Mouse (Mus musculus) c-Kit-positive CD71-positive TER-119-negative erythroid progenitor cells, embryonic 14.5 days (primary cell): ENCODE measurements around the gene Vdr.

Source experiments
- DNase-seq: peaks from one replicate; pipeline ENCODE4 v3.0.0-alpha.2; 2013; ENCODE audit warnings: low read depth

Gene Vdr

DNA sequence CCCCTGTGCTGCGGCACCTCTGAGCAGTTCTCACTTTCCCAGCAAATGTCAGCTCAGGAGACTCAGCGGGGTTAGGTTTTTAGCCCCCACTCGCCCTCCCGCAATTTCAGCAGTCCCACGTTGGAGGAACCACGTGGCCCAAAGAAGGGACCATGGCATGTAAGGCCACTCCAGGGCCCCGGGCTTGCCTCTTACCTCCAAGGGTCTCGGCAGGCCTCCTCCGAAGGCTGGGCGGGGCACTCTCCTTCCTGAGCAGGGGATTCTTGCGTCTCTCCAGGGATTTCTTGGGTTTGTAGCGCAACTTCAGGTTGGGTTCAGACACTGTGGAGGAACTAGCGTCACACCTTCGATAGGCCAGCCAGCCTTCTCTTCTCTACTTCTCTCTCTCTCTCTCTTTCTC is 101.2 kb downstream of the Vdr start:
- no peak for DNase-seq

GRCm38 (mm10) chr15:97808532-97808931 is 101.9 kb downstream of the Vdr start:
- DNase-seq, result no peak

DNA sequence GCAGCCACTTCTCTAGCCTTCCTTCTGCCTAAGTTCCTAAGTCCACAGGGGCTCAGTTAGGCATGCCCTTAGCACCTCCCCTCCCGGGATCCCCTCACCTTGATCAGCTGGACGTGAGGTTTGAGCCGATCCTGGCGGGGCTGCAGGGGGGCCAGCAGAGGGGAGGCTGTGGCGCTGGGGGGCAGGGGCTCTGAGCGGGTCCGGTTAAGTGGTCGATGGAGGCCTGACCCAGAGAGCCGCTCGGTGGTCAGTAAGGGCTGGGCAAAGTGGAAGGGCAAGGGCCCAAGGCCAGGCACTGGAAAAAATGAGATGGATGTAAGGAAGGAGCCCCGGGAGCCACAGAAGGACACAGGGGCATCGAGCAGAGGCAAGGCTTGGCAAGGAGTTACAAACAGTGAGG is 102.6 kb downstream of the Vdr start:
- no peak for DNase-seq
